Mouse (Mus musculus) hematopoietic stem cell, adult 5-6 weeks (primary cell): Measurements from ENCODE around the gene Dcst2. TPM values are rescaled to one million over a fixed set of nuclear protein-coding genes. Genes with fewer than 3 reads are reported as not detected.

Experiments used
- total RNA-seq: library from RNA; stranded (forward); fragments of 172-1452, 232-1000 nt; gene quantifications from 2 replicates; pipeline ENCODE4 v1.2.3, GENCODE M21; 2017

Gene Dcst2
- total RNA-seq, 1 experiment from 2014 or later, result not detected

Other genes with a start within 250 kb of the Dcst2 start
- 1.9 and 15.5 TPM in 2 replicates for gene Pklr, start 225.8 kb upstream of the Dcst2 start, total RNA-seq
- gene Hcn3, start 201.8 kb upstream of the Dcst2 start, total RNA-seq, result 1.5 and 3.5 TPM in 2 replicates
- gene Clk2, start 197.2 kb upstream of the Dcst2 start, total RNA-seq, result 73.3 and 87.2 TPM in 2 replicates
- gene Scamp3, start 184.5 kb upstream of the Dcst2 start, total RNA-seq, result 23.5 and 23.8 TPM in 2 replicates
- gene Fam189b, start 178.8 kb upstream of the Dcst2 start, total RNA-seq, result 7.3 and 8.0 TPM in 2 replicates
- gene Gba, start 159.0 kb upstream of the Dcst2 start, total RNA-seq, result 33.2 and 43.8 TPM in 2 replicates
- 0.38 TPM in 1 of 2 replicates, not detected in the other for gene Thbs3, start 146.8 kb upstream of the Dcst2 start, total RNA-seq
- gene Mtx1, start 134.9 kb upstream of the Dcst2 start, total RNA-seq, result 52.1 and 81.3 TPM in 2 replicates
- gene Muc1, start 132.9 kb upstream of the Dcst2 start, total RNA-seq, result 0.44 and 1.7 TPM in 2 replicates
- gene Krtcap2, start 116.0 kb upstream of the Dcst2 start, total RNA-seq, result 108 and 186 TPM in 2 replicates
- gene Trim46, start 115.7 kb upstream of the Dcst2 start, total RNA-seq, result 3.4 and 3.8 TPM in 2 replicates
- gene Dpm3, start 102.6 kb upstream of the Dcst2 start, total RNA-seq, result 65.6 and 96.1 TPM in 2 replicates
- gene Slc50a1, start 91.4 kb upstream of the Dcst2 start, total RNA-seq, result 96.6 and 133 TPM in 2 replicates
- gene Efna1, start 80.8 kb upstream of the Dcst2 start, total RNA-seq, result 0.75 TPM in 1 of 2 replicates, not detected in the other
- gene Efna3, start 39.0 kb upstream of the Dcst2 start, total RNA-seq, result not detected in 2 replicates
- gene Efna4, start 23.9 kb upstream of the Dcst2 start, total RNA-seq, result 0.99 and 3.4 TPM in 2 replicates
- 28.9 and 30.9 TPM in 2 replicates for gene Adam15, start 12.0 kb upstream of the Dcst2 start, total RNA-seq
- not detected in 2 replicates for gene Dcst1, start 3.3 kb downstream of the Dcst2 start, total RNA-seq
- 8.6 and 9.9 TPM in 2 replicates for gene Zbtb7b, start 32.8 kb downstream of the Dcst2 start, total RNA-seq
- gene Lenep, start 40.8 kb downstream of the Dcst2 start, total RNA-seq, result 0.15 and 1.9 TPM in 2 replicates
- 12.9 and 18.2 TPM in 2 replicates for gene Flad1, start 49.9 kb downstream of the Dcst2 start, total RNA-seq
- gene Cks1b, start 56.4 kb downstream of the Dcst2 start, total RNA-seq, result 106 and 133 TPM in 2 replicates
- 50.8 and 51.2 TPM in 2 replicates for gene Shc1, start 56.5 kb downstream of the Dcst2 start, total RNA-seq
- gene Pygo2, start 68.2 kb downstream of the Dcst2 start, total RNA-seq, result 11.8 and 14.3 TPM in 2 replicates
- 26.7 and 28.4 TPM in 2 replicates for gene Pbxip1, start 74.7 kb downstream of the Dcst2 start, total RNA-seq
- 21.4 and 21.6 TPM in 2 replicates for gene Pmvk, start 92.6 kb downstream of the Dcst2 start, total RNA-seq
- gene Kcnn3, start 158.2 kb downstream of the Dcst2 start, total RNA-seq, result not detected in 2 replicates